Mouse (Mus musculus): ENCODE measurements around the gene Olfr514. TPM values are rescaled to one million over a fixed set of nuclear protein-coding genes. Genes with fewer than 3 reads are reported as not detected.
A peak's percentile ranks its signal among the peaks of the same experiment; 100 is the strongest.
"Not testable (repeated sequence)": the region's sequence is repeated elsewhere in the genome, so short reads cannot be mapped to it uniquely, and the experiment has no call there.

Gene Olfr514
- polyA plus RNA-seq (2011; ENCODE audit: insufficient read length, low read depth, missing spikeins), result not detected in 2 replicates

DNA sequence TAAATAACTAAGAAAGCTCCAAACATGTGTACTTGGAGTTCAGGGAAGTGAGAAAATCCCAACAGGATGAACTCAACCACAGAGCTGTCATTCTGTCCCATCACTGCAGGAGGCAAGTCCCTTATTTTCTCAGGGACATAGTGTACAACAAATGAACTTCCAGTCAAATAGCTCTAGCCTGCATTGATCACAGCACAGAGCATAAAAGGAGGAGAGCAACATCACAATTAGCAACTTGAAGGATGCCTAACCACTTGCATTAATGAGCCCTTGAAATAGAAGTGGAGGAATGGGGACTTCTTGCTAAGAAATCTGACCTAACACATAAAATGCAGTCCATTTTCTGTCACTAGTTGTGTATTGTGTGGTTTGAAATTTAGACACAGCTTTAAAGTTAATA, at the start of gene Olfr514:
Gene Olfr514 (minus strand): TSS at position 101 of the 400 bp plus-strand sequence.
- TF ChIP-seq POLR2A (IDR thresholded peaks at IDR 0.05; ENCODE audit: low read depth, low read length) (no peak), CTCF (IDR thresholded peaks at IDR 0.05; ENCODE audit: borderline replicate concordance, insufficient read depth, low read length) (no peak)
- Histone ChIP-seq H3K27ac (ENCODE audit: insufficient read depth, low read length) (no peak within 1 kb of the TSS), H3K4me3 (ENCODE audit: insufficient read depth, low read length) (no peak within 1 kb of the TSS), H3K4me1 (ENCODE audit: control insufficient read depth, insufficient read depth, low read length) (no peaks in the 10 kb centered on the region)

DNA sequence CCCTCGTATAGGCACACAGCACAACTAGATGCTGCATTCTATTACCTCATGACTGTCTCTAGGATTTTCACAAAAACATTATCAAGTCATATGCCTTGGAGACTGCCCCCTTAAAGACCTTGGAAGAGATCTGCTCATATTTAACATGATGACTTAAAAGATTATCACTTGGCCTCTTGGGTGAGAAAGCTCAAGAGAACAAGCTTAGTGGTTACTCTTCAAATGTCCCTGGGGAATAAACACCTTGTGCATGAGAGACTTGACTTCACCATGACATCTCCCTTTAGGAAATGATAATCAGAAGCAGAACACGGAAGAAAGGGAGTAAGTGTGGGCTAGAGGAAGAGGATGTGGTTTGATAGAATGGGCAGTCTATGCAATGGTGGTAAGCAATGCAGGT, 46.5 kb upstream of the Olfr514 start, which contains the start of gene Olfr517:
Gene Olfr517 (minus strand): TSS at position 101 of the 400 bp plus-strand sequence.
- H3K4me1 ChIP-seq (ENCODE audit: control insufficient read depth, insufficient read depth, low read length), result no peaks in the 10 kb centered on the region
- no peak for TF ChIP-seq CTCF (IDR thresholded peaks at IDR 0.05; ENCODE audit: borderline replicate concordance, insufficient read depth, low read length)
- no peak for TF ChIP-seq POLR2A (IDR thresholded peaks at IDR 0.05; ENCODE audit: low read depth, low read length)
- H3K27ac ChIP-seq (ENCODE audit: insufficient read depth, low read length), result no peak within 1 kb of the TSS
- no peak within 1 kb of the TSS for H3K4me3 ChIP-seq (ENCODE audit: insufficient read depth, low read length)

DNA sequence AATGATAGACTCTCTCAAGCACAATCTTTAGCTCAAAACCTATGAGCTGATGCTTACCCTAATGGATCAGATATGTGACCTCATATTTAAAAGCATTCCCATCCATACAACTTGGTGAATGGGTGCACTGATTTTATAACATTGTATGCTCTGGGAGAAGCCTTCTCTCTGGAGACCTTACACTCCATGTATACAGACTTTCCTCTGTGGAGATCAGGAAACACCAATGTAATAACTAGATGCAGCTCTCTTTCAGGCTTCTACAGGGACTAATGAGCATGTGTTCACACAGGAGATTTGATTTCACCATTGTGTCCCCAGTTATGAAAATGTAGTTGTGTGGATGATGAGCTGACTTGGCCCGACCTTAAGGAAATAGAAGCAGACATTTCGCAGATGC, 24.6 kb upstream of the Olfr514 start, which contains the start of gene Olfr516:
Gene Olfr516 (minus strand): TSS at position 101 of the 400 bp plus-strand sequence.
- TF ChIP-seq POLR2A (IDR thresholded peaks at IDR 0.05; ENCODE audit: low read depth, low read length), result no peak
- TF ChIP-seq CTCF (IDR thresholded peaks at IDR 0.05; ENCODE audit: borderline replicate concordance, insufficient read depth, low read length), result no peak
- no peaks in the 10 kb centered on the region for H3K4me1 ChIP-seq (ENCODE audit: control insufficient read depth, insufficient read depth, low read length)
- H3K27ac ChIP-seq (ENCODE audit: insufficient read depth, low read length), result no peak within 1 kb of the TSS
- no peak within 1 kb of the TSS for H3K4me3 ChIP-seq (ENCODE audit: insufficient read depth, low read length)

DNA sequence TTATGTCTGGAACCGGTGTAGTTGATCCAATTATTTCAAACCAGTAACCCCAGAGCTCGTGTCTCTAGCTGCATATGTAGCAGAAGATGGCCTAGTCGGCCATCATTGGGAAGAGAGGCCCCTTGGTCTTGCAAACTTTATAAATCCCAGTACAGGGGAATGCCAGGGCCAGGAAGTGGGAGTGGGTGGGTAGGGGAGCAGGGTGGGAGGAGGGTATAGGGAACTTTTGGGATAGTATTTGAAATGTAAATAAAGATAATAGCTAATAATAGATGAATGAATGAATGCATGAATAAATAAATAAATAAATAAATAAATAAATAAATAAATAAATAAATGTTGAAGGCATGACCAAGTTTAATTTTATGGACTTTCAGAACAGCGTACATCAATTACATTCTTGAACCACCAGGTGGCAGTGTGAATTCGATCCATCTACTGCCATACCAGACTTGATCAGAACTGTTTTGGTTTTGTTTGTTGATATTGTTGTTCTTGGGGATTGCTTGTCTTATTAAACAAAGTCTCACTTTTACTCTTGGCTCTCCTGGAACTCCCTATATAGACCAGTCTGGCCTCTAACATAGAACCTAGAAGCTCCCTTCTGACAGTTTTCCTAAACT, 11.1 kb downstream of the Olfr514 start:
- H3K4me1 ChIP-seq (ENCODE audit: control insufficient read depth, insufficient read depth, low read length); H3K27ac ChIP-seq (ENCODE audit: insufficient read depth, low read length); H3K4me3 ChIP-seq (ENCODE audit: insufficient read depth, low read length): not testable (repeated sequence)

DNA sequence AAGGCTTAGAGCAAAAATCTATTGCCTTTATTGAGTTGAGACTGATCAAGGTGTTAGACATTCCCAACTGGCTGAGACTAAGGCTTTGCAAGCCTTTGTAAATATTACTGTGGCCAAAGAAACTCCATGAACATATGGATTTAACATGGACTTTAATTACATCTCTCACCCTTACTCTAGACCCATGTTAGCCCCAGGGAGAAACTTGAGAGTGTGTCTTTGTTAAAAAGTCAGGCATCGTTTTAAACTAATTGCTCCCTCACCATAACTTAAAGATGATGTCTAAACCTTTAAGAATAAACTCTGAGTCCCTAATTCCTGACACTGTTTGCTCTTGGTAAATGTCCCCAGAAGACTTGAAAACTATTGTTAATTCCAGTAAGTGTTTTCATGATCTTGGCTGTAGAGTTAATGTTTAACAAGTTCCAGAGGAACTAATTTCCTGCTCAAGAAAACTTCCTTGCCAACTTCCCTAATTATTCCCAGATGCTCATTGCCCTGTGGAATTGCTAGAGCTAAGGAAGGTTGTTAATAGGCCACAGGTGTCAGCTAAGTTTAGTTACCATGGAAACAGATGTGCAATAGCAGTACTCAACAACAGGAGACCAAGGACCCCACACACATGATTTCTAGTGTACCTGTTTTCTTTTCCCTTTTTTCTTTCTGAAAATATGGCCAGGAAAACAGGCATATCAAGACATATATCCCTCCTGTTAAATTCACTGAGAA, 28.4 kb downstream of the Olfr514 start:
- Histone ChIP-seq H3K4me3 (ENCODE audit: insufficient read depth, low read length) (no peak overlapping the region), H3K4me1 (ENCODE audit: control insufficient read depth, insufficient read depth, low read length) (no peaks in the 10 kb centered on the region), H3K27ac (ENCODE audit: insufficient read depth, low read length) (peak overlapping the region; percentile 34; the same call in 1 of the 2 replicates)
- TF ChIP-seq CTCF (IDR thresholded peaks at IDR 0.05; ENCODE audit: borderline replicate concordance, insufficient read depth, low read length) (no peak), POLR2A (IDR thresholded peaks at IDR 0.05; ENCODE audit: low read depth, low read length) (no peak)

Other genes starting within 250 kb of the Olfr514 start
- gene Olfr506, start 215.2 kb downstream of the Olfr514 start, polyA plus RNA-seq (2011; ENCODE audit: insufficient read length, low read depth, missing spikeins), result not detected in 2 replicates
- gene Olfr507, start 204.2 kb downstream of the Olfr514 start, polyA plus RNA-seq (2011; ENCODE audit: insufficient read length, low read depth, missing spikeins), result not detected in 2 replicates
- gene Olfr508, start 196.0 kb downstream of the Olfr514 start, polyA plus RNA-seq (2011; ENCODE audit: insufficient read length, low read depth, missing spikeins), result not detected in 2 replicates
- not detected in 2 replicates for gene Olfr509, start 174.1 kb downstream of the Olfr514 start, polyA plus RNA-seq (2011; ENCODE audit: insufficient read length, low read depth, missing spikeins)
- gene Olfr510, start 159.6 kb downstream of the Olfr514 start, polyA plus RNA-seq (2011; ENCODE audit: insufficient read length, low read depth, missing spikeins), result not detected in 2 replicates
- gene Olfr512, start 112.7 kb downstream of the Olfr514 start, polyA plus RNA-seq (2011; ENCODE audit: insufficient read length, low read depth, missing spikeins), result not detected in 2 replicates
- not detected in 2 replicates for gene Olfr513, start 75.0 kb downstream of the Olfr514 start, polyA plus RNA-seq (2011; ENCODE audit: insufficient read length, low read depth, missing spikeins)
- not detected in 2 replicates for gene Olfr516, start 24.5 kb upstream of the Olfr514 start, polyA plus RNA-seq (2011; ENCODE audit: insufficient read length, low read depth, missing spikeins)
- gene Olfr517, start 46.4 kb upstream of the Olfr514 start, polyA plus RNA-seq (2011; ENCODE audit: insufficient read length, low read depth, missing spikeins), result not detected in 2 replicates
- gene Olfr518, start 59.0 kb upstream of the Olfr514 start, polyA plus RNA-seq (2011; ENCODE audit: insufficient read length, low read depth, missing spikeins), result not detected in 2 replicates
- not detected in 2 replicates for gene Olfr519, start 68.4 kb upstream of the Olfr514 start, polyA plus RNA-seq (2011; ENCODE audit: insufficient read length, low read depth, missing spikeins)
- 0.16 TPM in 1 of 2 replicates, not detected in the other for gene Nlrp10, start 104.2 kb upstream of the Olfr514 start, polyA plus RNA-seq (2011; ENCODE audit: insufficient read length, low read depth, missing spikeins)
- 166 and 204 TPM in 2 replicates for gene Eif3f, start 108.4 kb upstream of the Olfr514 start, polyA plus RNA-seq (2011; ENCODE audit: insufficient read length, low read depth, missing spikeins)
- gene Tub, start 124.3 kb upstream of the Olfr514 start, polyA plus RNA-seq (2011; ENCODE audit: insufficient read length, low read depth, missing spikeins), result 0.49 TPM in 1 of 2 replicates, not detected in the other